Mouse (Mus musculus) heart, embryonic 10.5 days (tissue): Measurements from ENCODE around the gene Echdc3. TPM values are rescaled to one million over a fixed set of nuclear protein-coding genes. Genes with fewer than 3 reads are reported as not detected.

Experiments used
- DNase-seq: peaks from one replicate; pipeline ENCODE4 v3.0.0-alpha.2; 2017; ENCODE audit warnings: low spot score
- H3K27ac ChIP-seq: fragments of 300-500 bp; sonication (generic); 2 replicates; pipeline ENCODE4 v1.5.1; 2016; ENCODE audit warnings: mild to moderate bottlenecking
- H3K27me3 ChIP-seq: fragments of 300-500 bp; sonication (generic); 2 replicates; pipeline ENCODE4 v1.6.1; 2016; ENCODE audit warnings: mild to moderate bottlenecking; ENCODE audit not compliant: poor library complexity, insufficient read depth, severe bottlenecking
- H3K36me3 ChIP-seq: fragments of 300-500 bp; sonication (generic); 2 replicates; pipeline ENCODE4 v1.6.1; 2016; ENCODE audit warnings: mild to moderate bottlenecking, moderate library complexity
- H3K4me1 ChIP-seq: fragments of 300-500 bp; sonication (generic); 2 replicates; pipeline ENCODE4 v1.6.1; 2016; ENCODE audit warnings: mild to moderate bottlenecking
- H3K4me3 ChIP-seq: fragments of 300-500 bp; sonication (generic); 2 replicates; pipeline ENCODE4 v1.5.1; 2016; ENCODE audit warnings: mild to moderate bottlenecking, moderate library complexity
- H3K9me3 ChIP-seq: fragments of 300-500 bp; sonication (generic); 2 replicates; pipeline ENCODE4 v1.6.1; 2016; ENCODE audit warnings: mild to moderate bottlenecking, moderate library complexity
- WGBS: fragments of 180-500 bp; shearing (Covaris S2); methylation state at CpG from one replicate; pipeline ENCODE4 v1.1.7; 2016; 5-methylcytosine and 5-hydroxymethylcytosine counted together
- polyA plus RNA-seq: library from polyadenylated mRNA; unstranded; fragments of >200 nt; fragmentation: Nextera tagmentation; extraction: Ambion mirVana; gene quantifications from 2 replicates; pipeline ENCODE4 v1.2.1, GENCODE M21; 2016

Echdc3 gene
- polyA plus RNA-seq, 1 experiment from 2014 or later = 7.2 TPM

DNA sequence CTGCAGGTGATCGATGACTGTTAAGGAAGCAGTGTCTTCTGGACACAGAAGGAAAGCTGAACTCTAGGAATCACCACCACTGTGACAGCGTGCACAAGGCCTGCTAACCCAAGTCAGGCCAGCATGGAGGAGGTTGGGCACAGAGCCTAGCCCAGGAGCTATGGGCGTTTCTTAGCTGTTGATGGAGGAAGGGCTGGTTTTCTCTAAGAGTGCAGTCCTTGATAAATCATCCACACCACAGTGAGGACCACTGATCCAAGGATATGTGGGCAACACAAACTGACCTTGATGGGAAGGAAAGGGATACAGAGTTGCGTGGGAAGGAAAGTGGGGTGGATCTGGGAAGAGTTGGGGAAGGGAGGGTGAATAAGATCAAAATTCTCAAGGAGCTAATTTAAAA is 55.6 kb downstream of the Echdc3 start:
- DNase-seq = no peak
- 82% methylated on average over 4 of the region's 4 CpGs for WGBS
- Histone ChIP-seq H3K36me3 (no peaks in the 10 kb centered on the region), H3K27me3 (no peaks in the 10 kb centered on the region), H3K9me3 (no peaks in the 10 kb centered on the region), H3K27ac (no peak overlapping the region), H3K4me3 (no peak overlapping the region), H3K4me1 (peaks cover 11% of the 10 kb centered on the region)

DNA sequence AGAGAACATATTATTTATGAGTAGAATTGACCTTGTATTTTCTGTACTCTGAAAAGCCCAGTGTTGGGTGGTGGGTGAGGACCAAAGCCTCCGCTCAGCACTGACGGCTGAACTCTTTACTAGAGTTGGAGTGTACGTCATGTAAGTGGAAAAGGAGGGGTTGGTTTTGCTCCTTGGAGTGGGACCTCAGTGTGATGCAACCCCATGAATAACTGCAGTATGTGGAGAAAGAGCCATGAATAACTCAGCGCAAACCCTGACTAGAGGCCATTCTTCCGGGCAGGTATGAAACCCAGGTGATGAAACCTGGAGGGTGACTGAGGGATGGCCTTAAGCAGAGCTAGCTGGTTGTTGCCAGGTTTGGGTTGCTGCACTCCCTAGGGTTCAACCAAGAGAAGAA is 63.0 kb downstream of the Echdc3 start:
- 89% methylated on average over 5 of the region's 5 CpGs for WGBS
- no peaks in the 10 kb centered on the region for H3K36me3 ChIP-seq

GRCm38 (mm10) chr2:6146901-6147300 is 65.9 kb downstream of the Echdc3 start:
- Histone ChIP-seq H3K4me1 (no peaks in the 10 kb centered on the region), H3K27ac (no peak overlapping the region), H3K36me3 (no peaks in the 10 kb centered on the region), H3K4me3 (no peak overlapping the region), H3K9me3 (no peaks in the 10 kb centered on the region), H3K27me3 (no peaks in the 10 kb centered on the region)
- 72% methylated on average over 7 of the region's 7 CpGs for WGBS
- DNase-seq = no peak

More for the DNA sequence above, 63.0 kb downstream of the Echdc3 start:
- DNase-seq = no peak
- H3K27ac ChIP-seq = no peak overlapping the region
- no peak overlapping the region for H3K4me3 ChIP-seq
- H3K4me1 ChIP-seq = no peaks in the 10 kb centered on the region
- no peaks in the 10 kb centered on the region for H3K27me3 ChIP-seq
- H3K9me3 ChIP-seq = no peaks in the 10 kb centered on the region

GRCm38 (mm10) chr2:6146257-6146656 is 66.6 kb downstream of the Echdc3 start:
- 88% methylated on average over 4 of the region's 4 CpGs for WGBS
- Histone ChIP-seq H3K36me3 (no peaks in the 10 kb centered on the region), H3K9me3 (no peaks in the 10 kb centered on the region), H3K27me3 (no peaks in the 10 kb centered on the region), H3K27ac (no peak overlapping the region), H3K4me3 (no peak overlapping the region), H3K4me1 (no peaks in the 10 kb centered on the region)
- DNase-seq = no peak

- H3K27ac ChIP-seq = no peak overlapping the region
- WGBS = 80% methylated on average over 10 of the region's 10 CpGs
- H3K4me3 ChIP-seq = no peak overlapping the region
- no peaks in the 10 kb centered on the region for H3K27me3 ChIP-seq
- H3K9me3 ChIP-seq = no peaks in the 10 kb centered on the region
- H3K36me3 ChIP-seq = no peaks in the 10 kb centered on the region
- no peaks in the 10 kb centered on the region for H3K4me1 ChIP-seq
- no peak for DNase-seq
These were observed 67.2 kb downstream of the Echdc3 start for GRCm38 (mm10) chr2:6145611-6146010.

DNA sequence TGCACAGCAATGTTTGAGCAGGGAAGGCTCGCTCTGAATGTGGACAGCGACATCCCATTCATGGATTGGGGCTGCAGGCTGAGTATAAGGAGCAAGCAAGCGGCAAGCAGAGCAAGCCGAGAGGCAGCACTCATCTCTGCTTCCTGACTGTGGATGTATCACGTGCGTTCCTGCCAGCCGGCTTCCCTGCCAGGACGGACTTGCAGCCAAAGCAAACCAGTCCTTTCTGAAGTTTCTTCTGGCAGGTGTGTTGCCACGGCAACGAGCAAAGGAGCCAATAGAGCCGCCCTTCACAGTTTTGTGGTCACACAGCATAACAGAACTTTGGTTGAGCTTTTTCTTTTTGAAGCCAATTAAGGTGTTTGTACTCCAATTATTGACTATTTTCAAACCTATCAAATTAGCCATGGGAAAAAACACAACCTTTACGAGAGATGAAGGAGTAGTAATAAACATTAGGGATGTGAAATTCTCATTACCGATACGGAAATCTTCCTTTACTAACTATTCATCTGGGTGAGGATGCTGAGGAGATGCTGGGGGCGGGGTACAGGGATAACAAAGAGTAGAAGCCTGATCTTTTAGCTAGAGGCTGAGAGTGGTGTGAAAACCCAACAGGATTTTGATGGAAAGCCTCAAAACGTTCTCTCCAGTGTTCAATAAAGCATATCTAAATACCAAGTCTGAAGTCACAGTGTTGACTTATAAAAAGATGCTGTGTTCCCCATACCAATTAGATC is 69.7 kb downstream of the Echdc3 start:
- Histone ChIP-seq H3K36me3 (no peaks in the 10 kb centered on the region), H3K4me1 (no peaks in the 10 kb centered on the region), H3K9me3 (no peaks in the 10 kb centered on the region), H3K27me3 (no peaks in the 10 kb centered on the region; the same call in 1 of the 2 replicates), H3K27ac (no peak overlapping the region), H3K4me3 (no peak overlapping the region)
- no peak for DNase-seq
- 76% methylated on average over 16 of the region's 16 CpGs for WGBS

GRCm38 (mm10) chr2:6140572-6141161 is 72.2 kb downstream of the Echdc3 start:
- no peak overlapping the region for H3K4me3 ChIP-seq
- no peaks in the 10 kb centered on the region for H3K4me1 ChIP-seq
- DNase-seq = no peak
- WGBS = 79% methylated on average over 9 of the region's 9 CpGs
- no peaks in the 10 kb centered on the region for H3K36me3 ChIP-seq
- no peaks in the 10 kb centered on the region; the same call in 1 of the 2 replicates for H3K27me3 ChIP-seq
- no peak overlapping the region for H3K27ac ChIP-seq
- H3K9me3 ChIP-seq = no peaks in the 10 kb centered on the region

Other genes starting within 250 kb of the Echdc3 start
- 11.0 and 12.6 TPM in 2 replicates for gene Proser2, start 82.8 kb downstream of the Echdc3 start, polyA plus RNA-seq
- gene Usp6nl, start 109.6 kb upstream of the Echdc3 start, polyA plus RNA-seq = 6.5 and 8.9 TPM in 2 replicates